Mouse (Mus musculus) cerebellum, adult 2 months (tissue): ENCODE measurements around the gene Arf4.

ENCODE experiments used
- CTCF ChIP-seq: fragments of 200-500 bp; IDR thresholded peaks from 2 replicates; pipeline ENCODE4 v1.5.1; 2011; ENCODE audit warnings: low read depth, mild to moderate bottlenecking, control low read depth, low read length, moderate library complexity, borderline replicate concordance; ENCODE audit not compliant: insufficient read depth
- POLR2A ChIP-seq: fragments of 200-500 bp; IDR thresholded peaks from 2 replicates; pipeline ENCODE4 v1.6.1; 2011; ENCODE audit warnings: low read length, control low read depth, borderline replicate concordance; ENCODE audit not compliant: insufficient read depth

- TF ChIP-seq CTCF, result peak; percentile 50; the same call in 1 of the 2 replicates
- TF ChIP-seq POLR2A, result no peak
Measured at GRCm38 (mm10) chr14:26639961-26640360, 2.1 kb downstream of the Arf4 start.
